Mouse (Mus musculus) lung, embryonic 14.5 days (tissue): ENCODE measurements at regions not wholly inside any gene's neighbourhood (a gene's known extent, or its start where the extent isn't known, plus 50 kb on each side); places are given as distances from the start of the nearest gene placed in this dataset.
A peak's percentile ranks its signal among the peaks of the same experiment; 100 is the strongest.

Experiments used
- ATAC-seq: fragments of 200-750 bp; cut with Nextera tagmentation; 2 replicates; pipeline ENCODE4 v1.8.0; 2017; ENCODE audit warnings: mild to moderate bottlenecking, moderate TSS enrichment, moderate library complexity; ENCODE audit not compliant: insufficient read depth
- DNase-seq: peaks from one replicate; pipeline ENCODE4 v3.0.0-alpha.2; 2015
- H3K27ac ChIP-seq: fragments of 300-500 bp; sonication (generic); 2 replicates; pipeline ENCODE4 v1.5.1; 2014; ENCODE audit warnings: low read depth, mild to moderate bottlenecking, moderate library complexity
- H3K27me3 ChIP-seq: fragments of 300-500 bp; sonication (generic); 2 replicates; pipeline ENCODE4 v1.6.1; 2014; ENCODE audit warnings: low read length, control low read depth; ENCODE audit not compliant: insufficient read depth
- H3K36me3 ChIP-seq: fragments of 300-500 bp; sonication (generic); 2 replicates; pipeline ENCODE4 v1.6.1; 2014; ENCODE audit warnings: control low read depth; ENCODE audit not compliant: insufficient read depth
- H3K4me1 ChIP-seq: fragments of 300-500 bp; sonication (generic); 2 replicates; pipeline ENCODE4 v1.6.1; 2014; ENCODE audit warnings: antibody characterized with exemption, control low read depth; ENCODE audit not compliant: insufficient read depth
- H3K4me2 ChIP-seq: fragments of 300-500 bp; sonication (generic); 2 replicates; pipeline ENCODE4 v1.6.1; 2014; ENCODE audit warnings: mild to moderate bottlenecking
- H3K4me3 ChIP-seq: fragments of 300-500 bp; sonication (generic); 2 replicates; pipeline ENCODE4 v1.5.1; 2014; ENCODE audit warnings: low read depth, low read length
- H3K9ac ChIP-seq: fragments of 300-500 bp; sonication (generic); 2 replicates; pipeline ENCODE4 v1.6.1; 2014
- H3K9me3 ChIP-seq: fragments of 300-500 bp; sonication (generic); 2 replicates; pipeline ENCODE4 v1.6.1; 2016; ENCODE audit warnings: low read depth, low read length, control low read depth
- CTCF ChIP-seq: IDR thresholded peaks from 2 replicates; pipeline ENCODE4 v1.5.1; 2016; ENCODE audit warnings: antibody characterized with exemption, low read depth
- whole genome bisulfite sequencing: fragments of 180-500 bp; shearing (Covaris S2); extraction: QIAGEN DNeasy Blood & Tissue Kit; methylation state at CpG from one replicate; pipeline ENCODE4 v1.1.7; 2014; 5-methylcytosine and 5-hydroxymethylcytosine counted together

GRCm38 (mm10) chr10:66717909-66718308 is 378.0 kb upstream of the Jmjd1c start:
- Histone ChIP-seq H3K4me3 (no peak overlapping the region), H3K27ac (no peak overlapping the region), H3K36me3 (no peaks in the 10 kb centered on the region), H3K27me3 (no peaks in the 10 kb centered on the region), H3K4me1 (no peaks in the 10 kb centered on the region), H3K9ac (no peak overlapping the region), H3K9me3 (peaks cover 8% of the 10 kb centered on the region; the same call in 1 of the 2 replicates), H3K4me2 (no peak overlapping the region)
- DNase-seq (no peak), ATAC-seq (no peak)
- TF ChIP-seq CTCF: no peak
- 72% methylated on average over 7 of the region's 7 CpGs for WGBS

- Histone ChIP-seq H3K36me3 (no peaks in the 10 kb centered on the region), H3K27me3 (no peaks in the 10 kb centered on the region), H3K27ac (no peak overlapping the region), H3K4me2 (no peak overlapping the region), H3K4me3 (no peak overlapping the region), H3K9me3 (peaks cover 8% of the 10 kb centered on the region; the same call in 1 of the 2 replicates), H3K4me1 (no peaks in the 10 kb centered on the region), H3K9ac (no peak overlapping the region)
- WGBS: 90% methylated on average over 11 of the region's 11 CpGs
- ATAC-seq: no peak
- no peak for DNase-seq
- TF ChIP-seq CTCF: no peak
Measured at GRCm38 (mm10) chr10:66719796-66720195, 376.1 kb upstream of the Jmjd1c start.

- H3K4me3 ChIP-seq: no peak overlapping the region
- H3K4me1 ChIP-seq: no peaks in the 10 kb centered on the region
- ATAC-seq (no peak), DNase-seq (no peak)
- H3K36me3 ChIP-seq: no peaks in the 10 kb centered on the region
- no peak overlapping the region for H3K4me2 ChIP-seq
- no peaks in the 10 kb centered on the region for H3K27me3 ChIP-seq
- 89% methylated on average over 5 of the region's 5 CpGs for WGBS
- TF ChIP-seq CTCF: no peak
- H3K27ac ChIP-seq: no peak overlapping the region
- no peak overlapping the region for H3K9ac ChIP-seq
- no peaks in the 10 kb centered on the region for H3K9me3 ChIP-seq
Measured at GRCm38 (mm10) chr10:66733631-66734030, 362.3 kb upstream of the Jmjd1c start.

GRCm38 (mm10) chr10:66734853-66735252 is 361.1 kb upstream of the Jmjd1c start:
- Histone ChIP-seq H3K4me2 (no peak overlapping the region), H3K4me1 (no peaks in the 10 kb centered on the region), H3K9ac (no peak overlapping the region), H3K36me3 (no peaks in the 10 kb centered on the region), H3K27me3 (no peaks in the 10 kb centered on the region), H3K9me3 (no peaks in the 10 kb centered on the region), H3K4me3 (no peak overlapping the region), H3K27ac (no peak overlapping the region)
- peak; percentile 33; the same call in 1 of the 2 replicates for TF ChIP-seq CTCF
- ATAC-seq (no peak), DNase-seq (peak; percentile 56)
- WGBS: 58% methylated on average over 5 of the region's 5 CpGs

- Histone ChIP-seq H3K4me1 (no peaks in the 10 kb centered on the region), H3K27me3 (no peaks in the 10 kb centered on the region), H3K4me3 (no peak overlapping the region), H3K27ac (no peak overlapping the region), H3K9ac (no peak overlapping the region), H3K4me2 (no peak overlapping the region), H3K9me3 (no peaks in the 10 kb centered on the region), H3K36me3 (no peaks in the 10 kb centered on the region)
- ATAC-seq (no peak), DNase-seq (no peak)
- 65% methylated on average over 6 of the region's 7 CpGs for WGBS
- no peak for TF ChIP-seq CTCF
Measured at GRCm38 (mm10) chr10:66739017-66739416, 356.9 kb upstream of the Jmjd1c start.

GRCm38 (mm10) chr10:66741819-66742218 is 354.1 kb upstream of the Jmjd1c start:
- no peaks in the 10 kb centered on the region for H3K9me3 ChIP-seq
- H3K27me3 ChIP-seq: no peaks in the 10 kb centered on the region
- no peak overlapping the region for H3K9ac ChIP-seq
- DNase-seq (peak; percentile 39), ATAC-seq (no peak)
- H3K4me2 ChIP-seq: no peak overlapping the region
- no peaks in the 10 kb centered on the region for H3K36me3 ChIP-seq
- 55% methylated on average over 3 of the region's 3 CpGs for WGBS
- no peak overlapping the region for H3K27ac ChIP-seq
- no peak overlapping the region for H3K4me3 ChIP-seq
- TF ChIP-seq CTCF: peak; percentile 56
- no peaks in the 10 kb centered on the region for H3K4me1 ChIP-seq

- Histone ChIP-seq H3K9me3 (no peaks in the 10 kb centered on the region), H3K27me3 (no peaks in the 10 kb centered on the region), H3K4me2 (no peak overlapping the region), H3K9ac (no peak overlapping the region), H3K36me3 (no peaks in the 10 kb centered on the region), H3K4me3 (no peak overlapping the region), H3K4me1 (no peaks in the 10 kb centered on the region), H3K27ac (no peak overlapping the region)
- WGBS: 86% methylated on average over 6 of the region's 6 CpGs
- no peak for ATAC-seq
- no peak for TF ChIP-seq CTCF
- DNase-seq: no peak
Measured at GRCm38 (mm10) chr10:66743254-66743653, 352.7 kb upstream of the Jmjd1c start.

- Histone ChIP-seq H3K36me3 (no peaks in the 10 kb centered on the region), H3K4me2 (no peak overlapping the region), H3K4me1 (no peaks in the 10 kb centered on the region), H3K27me3 (no peaks in the 10 kb centered on the region), H3K27ac (no peak overlapping the region), H3K9me3 (no peaks in the 10 kb centered on the region), H3K9ac (no peak overlapping the region), H3K4me3 (no peak overlapping the region)
- DNase-seq (no peak), ATAC-seq (no peak)
- 89% methylated on average over 10 of the region's 10 CpGs for WGBS
- no peak for TF ChIP-seq CTCF
Measured at GRCm38 (mm10) chr10:66745871-66746270, 350.1 kb upstream of the Jmjd1c start.
